Mouse (Mus musculus) neural tube, embryonic 13.5 days (tissue): ENCODE results near the gene U2af1l4. TPM values are rescaled to one million over a fixed set of nuclear protein-coding genes. Genes with fewer than 3 reads are reported as not detected.

Experiments
- ATAC-seq: fragments of 200-750 bp; cut with Nextera tagmentation; 2 replicates; pipeline ENCODE4 v1.8.0; 2017; ENCODE audit warnings: low read depth, mild to moderate bottlenecking, moderate TSS enrichment, moderate library complexity
- H3K27ac ChIP-seq: fragments of 300-500 bp; sonication (generic); replicated peaks from 2 replicates; pipeline ENCODE4 v1.5.1; 2015; ENCODE audit warnings: moderate library complexity, mild to moderate bottlenecking, inconsistent platforms
- H3K27me3 ChIP-seq: fragments of 300-500 bp; sonication (generic); 2 replicates; pipeline ENCODE4 v1.6.1; 2015; ENCODE audit warnings: mild to moderate bottlenecking, inconsistent platforms
- H3K36me3 ChIP-seq: fragments of 300-500 bp; sonication (generic); 2 replicates; pipeline ENCODE4 v1.6.1; 2015; ENCODE audit warnings: mild to moderate bottlenecking, inconsistent platforms
- H3K4me1 ChIP-seq: fragments of 300-500 bp; sonication (generic); replicated peaks from 2 replicates; pipeline ENCODE4 v1.6.1; 2015; ENCODE audit warnings: inconsistent platforms
- H3K4me2 ChIP-seq: fragments of 300-500 bp; sonication (generic); 2 replicates; pipeline ENCODE4 v1.6.1; 2015; ENCODE audit warnings: inconsistent platforms, mild to moderate bottlenecking, moderate library complexity
- H3K4me3 ChIP-seq: fragments of 300-500 bp; sonication (generic); 2 replicates; pipeline ENCODE4 v1.5.1; 2015; ENCODE audit warnings: mild to moderate bottlenecking, inconsistent platforms
- H3K9ac ChIP-seq: fragments of 300-500 bp; sonication (generic); 2 replicates; pipeline ENCODE4 v1.6.1; 2015; ENCODE audit warnings: moderate library complexity, mild to moderate bottlenecking, inconsistent platforms
- H3K9me3 ChIP-seq: fragments of 300-500 bp; sonication (generic); 2 replicates; pipeline ENCODE4 v1.6.1; 2016; ENCODE audit warnings: inconsistent platforms
- WGBS: fragments of 180-500 bp; shearing (Covaris S2); methylation state at CpG from one replicate; pipeline ENCODE4 v1.1.7; 2015; 5-methylcytosine and 5-hydroxymethylcytosine counted together
- polyA plus RNA-seq: library from polyadenylated mRNA; unstranded; fragments of >200 nt; fragmentation: Nextera tagmentation; extraction: Ambion mirVana; gene quantifications from 2 replicates; pipeline ENCODE4 v1.2.1, GENCODE M21; 2015

The U2af1l4 gene
- polyA plus RNA-seq, 1 experiment from 2014 or later = 113 TPM

GRCm38 (mm10) chr7:30592772-30593423 is 29.8 kb downstream of the U2af1l4 start:
- whole genome bisulfite sequencing = 64% methylated on average over 5 of the region's 5 CpGs
- no peak for ATAC-seq

GRCm38 (mm10) chr7:30593579-30594509 is 30.7 kb downstream of the U2af1l4 start:
- no peak for ATAC-seq
- H3K4me3 ChIP-seq = no peak overlapping the region
- no peaks in the 10 kb centered on the region; the same call in 1 of the 2 replicates for H3K27me3 ChIP-seq
- H3K36me3 ChIP-seq = no peaks in the 10 kb centered on the region
- 70% methylated on average over 10 of the region's 10 CpGs for whole genome bisulfite sequencing
- H3K9me3 ChIP-seq = no peaks in the 10 kb centered on the region
- H3K27ac ChIP-seq = no peak overlapping the region
- H3K4me2 ChIP-seq = no peak overlapping the region
- peaks cover 8% of the 10 kb centered on the region for H3K4me1 ChIP-seq
- 0 out of 2 replicates have a peak overlapping the region, but pooled peaks have one; percentile 26 for H3K9ac ChIP-seq

More at GRCm38 (mm10) chr7:30592772-30593423, 29.8 kb downstream of the U2af1l4 start:
- H3K27me3 ChIP-seq = no peaks in the 10 kb centered on the region; the same call in 1 of the 2 replicates
- H3K4me1 ChIP-seq = peaks cover 8% of the 10 kb centered on the region
- no peaks in the 10 kb centered on the region for H3K9me3 ChIP-seq
- no peaks in the 10 kb centered on the region for H3K36me3 ChIP-seq
- 0 out of 2 replicates have a peak overlapping the region, but pooled peaks have one; percentile 26 for H3K9ac ChIP-seq
- H3K4me2 ChIP-seq = no peak overlapping the region
- H3K4me3 ChIP-seq = no peak overlapping the region
- no peak overlapping the region for H3K27ac ChIP-seq

GRCm38 (mm10) chr7:30594510-30595024 is 31.5 kb downstream of the U2af1l4 start:
- Histone ChIP-seq H3K27me3 (no peaks in the 10 kb centered on the region; the same call in 1 of the 2 replicates), H3K9ac (no peak overlapping the region), H3K27ac (no peak overlapping the region), H3K9me3 (no peaks in the 10 kb centered on the region), H3K36me3 (no peaks in the 10 kb centered on the region), H3K4me3 (no peak overlapping the region), H3K4me2 (no peak overlapping the region), H3K4me1 (peaks cover 8% of the 10 kb centered on the region)
- WGBS = 64% methylated on average over 4 of the region's 4 CpGs
- ATAC-seq = no peak

- H3K9me3 ChIP-seq = no peaks in the 10 kb centered on the region
- no peak overlapping the region for H3K4me2 ChIP-seq
- no peaks in the 10 kb centered on the region for H3K36me3 ChIP-seq
- no peak overlapping the region for H3K9ac ChIP-seq
- no peak for ATAC-seq
- no peak overlapping the region for H3K4me3 ChIP-seq
- peaks cover 10% of the 10 kb centered on the region for H3K4me1 ChIP-seq
- WGBS = 82% methylated on average over 5 of the region's 5 CpGs
- H3K27ac ChIP-seq = no peak overlapping the region
- no peaks in the 10 kb centered on the region; the same call in 1 of the 2 replicates for H3K27me3 ChIP-seq
Measured at GRCm38 (mm10) chr7:30596093-30596492, 33.0 kb downstream of the U2af1l4 start.

GRCm38 (mm10) chr7:30596811-30597210 is 33.7 kb downstream of the U2af1l4 start:
- 75% methylated on average over 5 of the region's 5 CpGs for WGBS
- Histone ChIP-seq H3K4me3 (no peak overlapping the region), H3K4me1 (peaks cover 10% of the 10 kb centered on the region), H3K27ac (no peak overlapping the region), H3K4me2 (no peak overlapping the region), H3K9me3 (no peaks in the 10 kb centered on the region), H3K9ac (no peak overlapping the region), H3K36me3 (no peaks in the 10 kb centered on the region), H3K27me3 (no peaks in the 10 kb centered on the region; the same call in 1 of the 2 replicates)
- no peak for ATAC-seq

- Histone ChIP-seq H3K27me3 (no peaks in the 10 kb centered on the region; the same call in 1 of the 2 replicates), H3K9me3 (no peaks in the 10 kb centered on the region), H3K36me3 (no peaks in the 10 kb centered on the region), H3K4me3 (peak within 1 kb of the TSS; percentile 4; the same call in 1 of the 2 replicates), H3K4me2 (peak within 1 kb of the TSS; percentile 45), H3K27ac (peak within 1 kb of the TSS; percentile 71), H3K4me1 (peaks cover 10% of the 10 kb centered on the region), H3K9ac (0 out of 2 replicates have a peak within 1 kb of the TSS, but pooled peaks have one; percentile 10)
- no peak for ATAC-seq
- 93% methylated on average over 12 of the region's 12 CpGs for WGBS
Measured at GRCm38 (mm10) chr7:30598786-30599185, 35.7 kb downstream of the U2af1l4 start, which contains the start of gene Zbtb32. TSS of gene Zbtb32 (minus strand) at chr7:30598909.

GRCm38 (mm10) chr7:30599933-30600353 is 36.8 kb downstream of the U2af1l4 start:
- H3K4me1 ChIP-seq = peaks cover 10% of the 10 kb centered on the region
- ATAC-seq = peak; percentile 99
- H3K9me3 ChIP-seq = no peaks in the 10 kb centered on the region
- H3K27ac ChIP-seq = peak overlapping the region; percentile 71
- H3K36me3 ChIP-seq = no peaks in the 10 kb centered on the region
- peak overlapping the region; percentile 4; the same call in 1 of the 2 replicates for H3K4me3 ChIP-seq
- no peaks in the 10 kb centered on the region; the same call in 1 of the 2 replicates for H3K27me3 ChIP-seq
- peak overlapping the region; percentile 50; the same call in 1 of the 2 replicates for H3K9ac ChIP-seq
- peak overlapping the region; percentile 45 for H3K4me2 ChIP-seq
- 2% methylated on average over 16 of the region's 16 CpGs for WGBS

- peaks cover 10% of the 10 kb centered on the region for H3K4me1 ChIP-seq
- H3K27ac ChIP-seq = peak overlapping the region; percentile 56
- H3K9ac ChIP-seq = peak overlapping the region; percentile 50; the same call in 1 of the 2 replicates
- H3K4me2 ChIP-seq = peak overlapping the region; percentile 45; the same call in 1 of the 2 replicates
- no peak for ATAC-seq
- no peak overlapping the region for H3K4me3 ChIP-seq
- H3K27me3 ChIP-seq = no peaks in the 10 kb centered on the region; the same call in 1 of the 2 replicates
- 73% methylated on average over 7 of the region's 7 CpGs for WGBS
- H3K9me3 ChIP-seq = no peaks in the 10 kb centered on the region
- H3K36me3 ChIP-seq = no peaks in the 10 kb centered on the region
Measured at GRCm38 (mm10) chr7:30600651-30601050, 37.5 kb downstream of the U2af1l4 start.

- H3K4me3 ChIP-seq = no peak overlapping the region
- H3K4me2 ChIP-seq = no peak overlapping the region
- ATAC-seq = no peak
- 56% methylated on average over 3 of the region's 3 CpGs for WGBS
- no peaks in the 10 kb centered on the region for H3K9me3 ChIP-seq
- no peaks in the 10 kb centered on the region for H3K36me3 ChIP-seq
- H3K4me1 ChIP-seq = peaks cover 10% of the 10 kb centered on the region
- no peak overlapping the region for H3K9ac ChIP-seq
- no peak overlapping the region for H3K27ac ChIP-seq
- no peaks in the 10 kb centered on the region for H3K27me3 ChIP-seq
Measured at GRCm38 (mm10) chr7:30602583-30602982, 39.5 kb downstream of the U2af1l4 start.

GRCm38 (mm10) chr7:30604424-30604823 is 41.3 kb downstream of the U2af1l4 start:
- Histone ChIP-seq H3K27ac (no peak overlapping the region), H3K9ac (no peak overlapping the region), H3K36me3 (no peaks in the 10 kb centered on the region), H3K4me2 (no peak overlapping the region), H3K4me1 (peaks cover 10% of the 10 kb centered on the region), H3K4me3 (no peak overlapping the region), H3K27me3 (no peaks in the 10 kb centered on the region), H3K9me3 (no peaks in the 10 kb centered on the region)
- 66% methylated on average over 8 of the region's 8 CpGs for WGBS
- ATAC-seq = no peak

- ATAC-seq = no peak
Measured at GRCm38 (mm10) chr7:30604944-30605343, 41.8 kb downstream of the U2af1l4 start.

More at GRCm38 (mm10) chr7:30604944-30605343, 41.8 kb downstream of the U2af1l4 start:
- H3K9me3 ChIP-seq = no peaks in the 10 kb centered on the region
- no peak overlapping the region for H3K27ac ChIP-seq
- H3K9ac ChIP-seq = no peak overlapping the region
- H3K36me3 ChIP-seq = no peaks in the 10 kb centered on the region
- H3K4me2 ChIP-seq = no peak overlapping the region
- no peak overlapping the region for H3K4me3 ChIP-seq
- 89% methylated on average over 8 of the region's 8 CpGs for WGBS
- H3K27me3 ChIP-seq = no peaks in the 10 kb centered on the region
- peaks cover 7% of the 10 kb centered on the region for H3K4me1 ChIP-seq
